13 mouse cellular contexts compared by ENCODE assay signal in genomic region chr2:115601280-115601679, GRCm38 (mm10).
"Had no signal": no experiment of that assay in that cellular context is flagged by ENCODE, and none has a peak within 500 bp of the region (broad histone marks: within the 10 kb centered on the region; RNA-seq: fewer than 3 reads in every experiment).

No protein-coding gene starts in this region.

- H3K4me3 ChIP-seq: limb, embryonic 13.5 days; liver, embryonic 15.5 days had no signal

- H3K4me2 ChIP-seq: limb, embryonic 13.5 days; liver, embryonic 15.5 days had no signal

- H3K9ac ChIP-seq: limb, embryonic 13.5 days; liver, embryonic 15.5 days had no signal

- H3K27ac ChIP-seq: kidney, postnatal 0 days; limb, embryonic 13.5 days; liver, embryonic 15.5 days had no signal

- H3K9me3 ChIP-seq: limb, embryonic 13.5 days; liver, embryonic 15.5 days had no signal

- DNase-seq: kidney, adult 11 months; kidney, adult 9 months; kidney, postnatal 36 days; left cerebral cortex, postnatal 4 days; lung, adult 2 months; lung, postnatal 36 days; right cerebral cortex, postnatal 14 days; thymus, adult 18-20 months; thymus, postnatal 14 days had no signal

- ATAC-seq: lung, postnatal 0 days had no signal

- H3K36me3 ChIP-seq: limb, embryonic 13.5 days; liver, embryonic 15.5 days had no signal

- H3K27me3 ChIP-seq: liver, embryonic 15.5 days had no signal
